Mouse (Mus musculus): ENCODE measurements around the gene Mgat3.

The Mgat3 gene

GRCm38 (mm10) chr15:80149517-80149916, 24.0 kb upstream of the Mgat3 start:
- DNase-seq (ENCODE audit: low read depth), result no peak

GRCm38 (mm10) chr15:80152663-80153062, 20.9 kb upstream of the Mgat3 start:
- no peak for DNase-seq (ENCODE audit: low read depth)

DNA sequence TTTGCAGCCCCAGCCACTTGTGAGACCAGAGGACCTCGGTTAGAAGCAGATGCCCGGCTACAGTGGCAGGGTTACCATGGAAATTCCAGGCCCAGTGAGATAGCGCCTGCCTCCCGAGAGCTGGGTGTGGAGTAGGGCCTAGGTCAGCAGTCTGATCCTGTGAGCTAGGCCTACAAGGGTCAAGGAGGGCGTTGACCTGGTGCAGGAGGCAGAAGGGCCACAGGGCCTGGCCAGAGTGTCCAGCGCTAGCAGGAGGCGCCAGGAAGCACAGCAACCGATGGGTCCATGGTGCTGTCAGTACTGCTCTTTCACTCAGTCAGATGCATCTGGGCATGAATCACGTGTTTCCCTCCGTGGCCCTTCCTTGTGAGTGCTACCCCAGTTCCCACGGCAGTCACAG, 19.8 kb upstream of the Mgat3 start:
- no peak for DNase-seq (ENCODE audit: low read depth)

DNA sequence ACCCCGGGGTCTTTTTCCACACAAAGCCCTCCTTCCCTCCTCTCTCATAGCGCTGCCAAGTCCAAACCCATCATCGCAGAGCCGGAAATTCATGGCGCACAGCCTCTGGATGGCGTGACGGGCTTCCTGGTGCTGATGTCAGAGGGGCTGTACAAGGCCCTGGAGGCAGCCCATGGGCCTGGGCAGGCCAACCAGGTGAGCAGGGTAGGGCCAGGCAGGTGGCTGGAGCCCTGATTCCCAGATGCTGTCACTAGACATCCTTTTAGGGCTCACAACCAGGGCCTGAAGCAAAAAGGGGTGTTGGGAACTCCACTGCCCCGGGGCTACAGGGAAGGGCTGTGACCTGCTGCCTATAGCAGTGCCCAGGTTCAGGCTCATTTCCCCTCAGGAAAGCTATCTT, 17.8 kb upstream of the Mgat3 start:
- DNase-seq (ENCODE audit: low read depth), result no peak

DNA sequence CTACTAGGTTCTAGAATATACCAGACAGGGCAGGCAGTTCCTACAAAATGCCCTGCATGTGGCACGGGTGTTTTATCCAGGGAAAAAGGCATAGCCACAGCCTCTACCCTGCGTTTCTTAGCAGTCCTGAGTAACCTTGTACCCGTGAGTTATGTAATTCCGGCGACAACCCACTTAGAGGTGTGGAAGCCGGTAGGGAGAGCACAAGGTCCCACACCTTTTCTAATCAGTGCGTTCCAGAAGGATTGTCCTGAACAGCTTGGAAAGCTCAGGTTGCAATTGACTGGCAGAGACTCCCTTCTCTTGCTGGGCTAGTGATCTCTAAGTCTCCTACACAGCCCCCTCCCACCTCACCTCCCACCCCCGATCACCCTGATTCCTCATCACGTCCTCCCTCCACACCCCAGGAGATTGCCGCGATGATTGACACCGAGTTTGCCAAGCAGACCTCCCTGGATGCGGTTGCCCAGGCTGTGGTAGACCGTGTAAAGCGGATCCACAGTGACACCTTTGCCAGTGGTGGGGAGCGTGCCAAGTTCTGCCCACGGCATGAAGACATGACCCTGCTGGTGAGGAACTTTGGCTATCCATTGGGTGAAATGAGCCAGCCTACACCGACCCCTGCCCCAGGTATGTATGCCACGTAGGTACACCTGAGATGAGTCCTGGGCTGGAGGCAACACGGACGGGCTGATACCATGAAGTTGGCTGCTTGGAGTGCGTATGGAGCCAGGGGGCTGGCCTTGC, 16.2 kb upstream of the Mgat3 start:
- no peak for DNase-seq (ENCODE audit: low read depth)

- no peak for DNase-seq (ENCODE audit: low read depth)
Measured at GRCm38 (mm10) chr15:80158001-80158706, 15.4 kb upstream of the Mgat3 start.

DNA sequence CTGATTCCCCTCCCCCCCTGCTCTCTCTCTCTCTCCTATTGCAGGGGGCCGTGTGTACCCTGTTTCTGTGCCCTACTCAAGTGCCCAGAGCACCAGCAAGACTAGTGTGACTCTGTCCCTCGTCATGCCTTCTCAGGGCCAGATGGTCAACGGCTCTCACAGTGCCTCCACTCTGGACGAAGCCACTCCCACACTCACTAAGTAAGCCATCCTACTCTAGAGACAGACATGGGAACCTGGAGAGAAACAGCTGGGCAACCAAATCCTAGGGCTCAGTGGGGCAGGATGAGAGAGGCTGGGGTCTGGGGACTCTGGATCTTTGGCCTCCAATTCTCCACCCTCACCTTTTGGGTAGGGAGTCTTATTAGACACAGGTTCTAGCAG, 14.8 kb upstream of the Mgat3 start:
- DNase-seq (ENCODE audit: low read depth), result no peak

DNA sequence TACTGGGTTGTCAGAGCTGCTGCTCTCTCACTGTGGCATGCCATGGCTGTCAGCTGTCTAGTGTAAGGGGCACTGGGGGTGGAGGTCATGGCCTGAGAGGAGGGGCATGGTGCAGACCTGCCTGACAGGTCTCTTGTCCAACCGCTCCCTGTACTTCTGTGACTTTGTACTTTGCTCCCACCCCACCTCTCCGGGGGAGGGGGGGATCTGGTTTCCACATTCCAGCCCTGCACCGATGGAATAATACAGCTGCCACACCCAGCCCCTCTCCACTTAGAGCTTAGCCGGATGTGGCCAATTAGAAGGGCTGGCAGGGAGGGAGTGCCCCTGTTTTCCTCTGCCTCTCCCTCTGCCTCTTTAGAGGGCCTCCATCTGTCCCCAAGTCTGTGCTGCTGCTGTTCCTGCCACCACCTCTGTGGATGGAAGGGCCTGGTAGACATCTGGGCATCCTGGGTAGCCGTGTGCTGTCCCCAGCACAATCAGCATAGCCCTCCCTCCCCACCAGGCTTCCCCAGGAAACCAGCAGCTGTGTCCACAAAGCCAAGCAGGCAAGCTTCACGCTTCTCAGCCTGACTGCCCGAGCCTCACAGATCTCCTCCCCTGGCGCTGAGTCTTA, 14.1 kb upstream of the Mgat3 start:
- DNase-seq (ENCODE audit: low read depth), result no peak

DNA sequence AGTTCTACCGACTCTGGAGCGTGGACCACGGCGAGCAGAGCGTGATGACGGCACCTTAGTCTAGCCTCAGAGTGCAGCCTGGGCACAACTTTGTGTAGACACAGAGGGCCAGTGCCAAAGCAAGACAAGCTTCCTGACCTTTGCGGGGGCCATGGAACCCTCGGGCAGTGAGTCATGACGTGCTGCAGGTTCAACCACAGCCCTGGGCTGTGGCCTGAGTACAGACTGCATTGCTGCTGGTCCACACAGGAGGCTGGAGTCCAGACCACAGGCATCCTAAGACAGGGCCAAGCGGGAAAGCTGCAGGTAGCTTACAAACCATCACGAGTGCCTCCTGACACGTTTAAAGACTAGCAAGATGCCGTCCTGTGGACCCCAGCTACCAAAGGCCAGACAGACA, 13.3 kb upstream of the Mgat3 start:
- DNase-seq (ENCODE audit: low read depth), result no peak

- DNase-seq (ENCODE audit: low read depth), result no peak
Measured at GRCm38 (mm10) chr15:80160726-80161125, 12.8 kb upstream of the Mgat3 start.

GRCm38 (mm10) chr15:80161199-80161598, 12.3 kb upstream of the Mgat3 start:
- no peak for DNase-seq (ENCODE audit: low read depth)

- no peak for DNase-seq (ENCODE audit: low read depth)
Measured at GRCm38 (mm10) chr15:80162401-80162964, 11.0 kb upstream of the Mgat3 start.

DNA sequence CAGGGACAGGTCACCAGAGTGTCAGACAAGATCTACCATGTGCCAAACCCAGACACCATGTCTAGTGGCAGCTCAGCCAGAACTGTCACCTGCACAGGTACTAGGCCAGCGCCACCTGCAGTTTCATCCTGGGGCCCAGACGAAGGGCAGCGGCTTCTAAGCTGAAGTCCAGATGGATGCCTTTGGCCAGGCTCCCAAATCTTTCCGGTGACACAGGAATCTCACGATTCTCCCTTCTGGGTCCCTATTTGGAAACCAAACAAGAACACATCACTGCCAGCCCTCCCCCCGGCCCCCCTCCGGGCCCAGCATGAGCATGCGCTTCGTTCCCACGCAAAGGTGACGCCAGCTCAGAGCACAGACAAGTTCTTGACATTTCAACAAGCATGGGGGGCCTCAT, 10.2 kb upstream of the Mgat3 start:
- DNase-seq (ENCODE audit: low read depth), result no peak

DNA sequence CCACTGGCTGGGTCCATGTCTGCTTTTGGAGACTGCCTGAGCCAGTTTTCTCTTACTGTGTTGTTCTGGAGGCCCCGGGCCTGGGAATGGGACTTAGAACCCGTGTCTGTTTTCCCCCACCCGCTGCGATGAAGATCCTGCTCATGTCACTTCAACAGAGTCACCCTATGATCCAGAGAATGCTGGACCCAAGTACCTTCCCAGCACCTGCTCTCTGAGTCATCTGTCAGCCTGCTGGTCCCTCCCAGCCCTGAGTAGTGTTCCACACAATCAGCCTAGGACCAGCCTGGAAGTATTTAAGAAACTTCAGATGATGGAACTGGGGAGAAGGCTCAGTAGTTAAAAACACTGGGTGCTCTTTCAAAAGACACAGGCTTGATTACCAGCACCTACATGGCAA, 9.8 kb upstream of the Mgat3 start:
- no peak for DNase-seq (ENCODE audit: low read depth)

DNA sequence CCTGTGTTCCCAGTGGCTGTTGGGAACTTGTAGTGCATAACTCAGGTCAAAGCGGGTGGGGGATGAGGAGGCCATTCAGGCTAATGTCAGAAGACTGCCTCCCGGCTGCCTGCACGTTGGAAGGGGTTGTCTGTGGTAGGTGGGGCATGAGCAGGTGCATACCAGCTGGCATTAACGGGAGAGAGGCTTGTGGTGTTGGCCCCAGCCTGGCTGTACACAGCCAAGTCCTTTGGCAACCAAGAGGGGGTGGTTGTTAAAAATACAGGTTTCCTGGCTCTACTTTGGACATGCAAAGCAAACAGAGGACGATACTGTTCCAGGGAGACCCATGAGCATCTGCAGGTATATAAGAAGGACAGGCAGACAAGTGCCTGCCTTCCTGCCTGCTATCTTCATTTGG, 8.1 kb upstream of the Mgat3 start:
- DNase-seq (ENCODE audit: low read depth), result no peak

DNA sequence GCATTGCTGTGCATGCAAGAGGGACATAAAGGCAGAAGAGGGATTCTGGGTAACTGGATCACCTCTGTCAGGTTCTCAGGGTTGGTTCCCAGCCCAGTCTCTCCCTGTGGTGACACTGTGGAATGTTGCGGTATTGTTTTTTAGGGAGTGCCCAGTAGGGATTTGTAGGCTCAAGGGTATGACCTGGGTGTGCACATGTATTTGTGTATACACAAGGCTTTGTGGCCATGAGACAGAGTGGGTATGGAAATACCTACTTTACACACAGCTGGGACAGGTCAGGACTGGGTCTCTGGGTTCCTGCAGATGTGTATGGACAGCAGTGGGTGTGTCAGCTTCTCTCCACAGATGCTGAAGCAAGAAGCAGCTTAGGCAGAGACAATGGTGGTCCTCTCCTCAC, 4.0 kb upstream of the Mgat3 start:
- no peak for DNase-seq (ENCODE audit: low read depth)

DNA sequence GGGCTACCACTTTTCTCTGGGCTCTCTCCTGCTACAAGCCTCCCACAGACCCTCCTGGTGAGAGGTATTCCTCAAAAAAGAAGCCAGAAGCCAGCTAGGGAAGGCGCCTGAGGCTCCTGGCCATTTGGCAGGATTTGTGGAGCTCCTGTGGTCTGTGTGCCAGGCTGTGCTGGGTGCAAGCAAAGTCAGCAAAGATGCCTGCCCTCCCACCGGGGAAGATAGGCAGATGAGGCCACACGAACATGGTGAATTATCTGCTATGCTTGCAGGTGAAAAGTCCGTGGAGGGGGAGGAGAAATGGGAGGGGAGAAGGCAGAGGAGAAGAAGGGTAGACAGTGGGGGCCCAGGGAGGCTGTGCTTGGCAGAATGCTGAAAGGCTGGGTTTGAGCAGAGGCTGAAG, 3.2 kb upstream of the Mgat3 start:
- DNase-seq (ENCODE audit: low read depth), result no peak

- DNase-seq (ENCODE audit: low read depth), result no peak
Measured at GRCm38 (mm10) chr15:80171286-80171685, 2.2 kb upstream of the Mgat3 start.

- DNase-seq (ENCODE audit: low read depth), result no peak
Measured at GRCm38 (mm10) chr15:80171791-80172190, 1.7 kb upstream of the Mgat3 start.

GRCm38 (mm10) chr15:80173781-80174597, 468 bp downstream of the Mgat3 start:
- DNase-seq (ENCODE audit: low read depth), result no peak

GRCm38 (mm10) chr15:80174598-80174875, 1.0 kb downstream of the Mgat3 start:
- DNase-seq (ENCODE audit: low read depth), result no peak

GRCm38 (mm10) chr15:80175316-80175715, 1.8 kb downstream of the Mgat3 start:
- no peak for DNase-seq (ENCODE audit: low read depth)

Measured in 416B (cell line).